Mouse (Mus musculus): ENCODE data around the gene Dennd4a. TPM values are rescaled to one million over a fixed set of nuclear protein-coding genes. Genes with fewer than 3 reads are reported as not detected.

The Dennd4a gene
- polyA plus RNA-seq, 1 experiment from 2014 or later, result 8.5 TPM

- H3K4me3 ChIP-seq (replicated peaks), result no peak overlapping the region
- peak overlapping the region; percentile 78 for H3K27ac ChIP-seq (replicated peaks)
- no peak for ATAC-seq (ENCODE audit: insufficient number of reproducible peaks, low FRiP score, low TSS enrichment, low read depth)
- H3K9ac ChIP-seq, result no peak overlapping the region
- 67% methylated on average over 7 of the region's 7 CpGs for WGBS
- no peaks in the 10 kb centered on the region for H3K36me3 ChIP-seq
- peaks cover 18% of the 10 kb centered on the region for H3K4me1 ChIP-seq
- no peaks in the 10 kb centered on the region for H3K9me3 ChIP-seq (replicated peaks)
- H3K4me2 ChIP-seq (replicated peaks), result no peak overlapping the region
- H3K27me3 ChIP-seq, result no peaks in the 10 kb centered on the region
Measured at GRCm38 (mm10) chr9:64790673-64791660, 20.2 kb upstream of the Dennd4a start.

- Histone ChIP-seq H3K36me3 (no peaks in the 10 kb centered on the region), H3K4me3 (replicated peaks) (no peak overlapping the region), H3K9me3 (replicated peaks) (no peaks in the 10 kb centered on the region), H3K27ac (replicated peaks) (peak overlapping the region; percentile 78), H3K4me2 (replicated peaks) (no peak overlapping the region), H3K4me1 (peaks cover 18% of the 10 kb centered on the region), H3K27me3 (no peaks in the 10 kb centered on the region), H3K9ac (no peak overlapping the region)
- 21% methylated on average over 1 of the region's 1 CpGs for WGBS
- ATAC-seq (ENCODE audit: insufficient number of reproducible peaks, low FRiP score, low TSS enrichment, low read depth), result no peak
Measured at GRCm38 (mm10) chr9:64791676-64792075, 19.5 kb upstream of the Dennd4a start.

GRCm38 (mm10) chr9:64792379-64793274 is 18.5 kb upstream of the Dennd4a start:
- H3K36me3 ChIP-seq, result no peaks in the 10 kb centered on the region
- no peaks in the 10 kb centered on the region for H3K9me3 ChIP-seq (replicated peaks)
- peak overlapping the region; percentile 66; the same call in 1 of the 2 replicates for H3K27ac ChIP-seq (replicated peaks)
- no peak overlapping the region for H3K4me2 ChIP-seq (replicated peaks)
- no peaks in the 10 kb centered on the region for H3K27me3 ChIP-seq
- ATAC-seq (ENCODE audit: insufficient number of reproducible peaks, low FRiP score, low TSS enrichment, low read depth), result no peak
- whole genome bisulfite sequencing, result 53% methylated on average over 10 of the region's 10 CpGs
- peaks cover 18% of the 10 kb centered on the region for H3K4me1 ChIP-seq
- no peak overlapping the region for H3K4me3 ChIP-seq (replicated peaks)
- no peak overlapping the region for H3K9ac ChIP-seq

- Histone ChIP-seq H3K4me1 (peaks cover 14% of the 10 kb centered on the region), H3K9me3 (replicated peaks) (no peaks in the 10 kb centered on the region), H3K36me3 (no peaks in the 10 kb centered on the region), H3K4me3 (replicated peaks) (no peak overlapping the region), H3K27me3 (no peaks in the 10 kb centered on the region), H3K4me2 (replicated peaks) (no peak overlapping the region), H3K27ac (replicated peaks) (no peak overlapping the region), H3K9ac (no peak overlapping the region)
- no peak for ATAC-seq (ENCODE audit: insufficient number of reproducible peaks, low FRiP score, low TSS enrichment, low read depth)
Measured at GRCm38 (mm10) chr9:64793275-64793590, 17.9 kb upstream of the Dennd4a start.

GRCm38 (mm10) chr9:64793794-64794193 is 17.3 kb upstream of the Dennd4a start:
- no peak for ATAC-seq (ENCODE audit: insufficient number of reproducible peaks, low FRiP score, low TSS enrichment, low read depth)
- Histone ChIP-seq H3K4me1 (peaks cover 14% of the 10 kb centered on the region), H3K9me3 (replicated peaks) (no peaks in the 10 kb centered on the region), H3K4me2 (replicated peaks) (no peak overlapping the region), H3K4me3 (replicated peaks) (no peak overlapping the region), H3K36me3 (no peaks in the 10 kb centered on the region), H3K27me3 (no peaks in the 10 kb centered on the region), H3K9ac (no peak overlapping the region), H3K27ac (replicated peaks) (0 out of 2 replicates have a peak overlapping the region, but pooled peaks have one; percentile 17)
- WGBS, result 60% methylated on average over 3 of the region's 3 CpGs

- Histone ChIP-seq H3K9me3 (replicated peaks) (no peaks in the 10 kb centered on the region), H3K36me3 (no peaks in the 10 kb centered on the region), H3K27ac (replicated peaks) (0 out of 2 replicates have a peak overlapping the region, but pooled peaks have one; percentile 17), H3K4me3 (replicated peaks) (no peak overlapping the region), H3K9ac (no peak overlapping the region), H3K4me2 (replicated peaks) (no peak overlapping the region), H3K27me3 (no peaks in the 10 kb centered on the region), H3K4me1 (peaks cover 14% of the 10 kb centered on the region)
- WGBS, result 48% methylated on average over 6 of the region's 6 CpGs
- ATAC-seq (ENCODE audit: insufficient number of reproducible peaks, low FRiP score, low TSS enrichment, low read depth), result no peak
Measured at GRCm38 (mm10) chr9:64794448-64795420, 16.4 kb upstream of the Dennd4a start.

- 66% methylated on average over 3 of the region's 3 CpGs for WGBS
- H3K4me1 ChIP-seq, result peaks cover 9% of the 10 kb centered on the region; the same call in 1 of the 2 replicates
- H3K9ac ChIP-seq, result no peak overlapping the region
- H3K27me3 ChIP-seq, result no peaks in the 10 kb centered on the region
- no peak overlapping the region for H3K4me2 ChIP-seq (replicated peaks)
- no peaks in the 10 kb centered on the region for H3K9me3 ChIP-seq (replicated peaks)
- H3K36me3 ChIP-seq, result no peaks in the 10 kb centered on the region
- no peak overlapping the region for H3K4me3 ChIP-seq (replicated peaks)
- H3K27ac ChIP-seq (replicated peaks), result no peak overlapping the region
- no peak for ATAC-seq (ENCODE audit: insufficient number of reproducible peaks, low FRiP score, low TSS enrichment, low read depth)
Measured at GRCm38 (mm10) chr9:64795846-64796615, 15.1 kb upstream of the Dennd4a start.

DNA sequence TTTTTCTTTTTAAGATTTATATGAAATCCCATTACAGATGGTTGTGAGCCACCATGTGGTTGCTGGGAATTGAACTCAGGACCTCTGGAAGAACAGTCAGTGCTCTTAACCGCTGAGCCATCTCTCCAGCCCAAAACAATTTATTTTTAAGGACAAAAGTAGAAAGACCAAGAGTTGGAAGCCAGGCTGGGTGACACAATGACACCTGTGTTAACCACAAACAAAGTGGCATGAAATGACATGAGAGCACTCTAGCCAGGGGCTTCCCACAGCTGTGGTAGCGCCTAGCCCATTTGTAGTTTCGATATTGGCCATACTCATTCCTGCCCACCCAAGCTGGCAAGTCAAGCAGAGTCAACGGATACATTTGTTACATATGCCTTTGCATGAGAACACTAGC is 13.7 kb upstream of the Dennd4a start:
- Histone ChIP-seq H3K36me3 (no peaks in the 10 kb centered on the region), H3K27ac (replicated peaks) (no peak overlapping the region), H3K9me3 (replicated peaks) (no peaks in the 10 kb centered on the region), H3K9ac (no peak overlapping the region), H3K4me3 (replicated peaks) (no peak overlapping the region), H3K4me2 (replicated peaks) (no peak overlapping the region), H3K4me1 (0 out of 2 replicates have a peak, but pooled peaks cover 5% of the 10 kb centered on the region), H3K27me3 (no peaks in the 10 kb centered on the region)
- ATAC-seq (ENCODE audit: insufficient number of reproducible peaks, low FRiP score, low TSS enrichment, low read depth), result no peak
- 83% methylated on average over 4 of the region's 4 CpGs for WGBS

- Histone ChIP-seq H3K9ac (no peak overlapping the region), H3K9me3 (replicated peaks) (no peaks in the 10 kb centered on the region), H3K27me3 (no peaks in the 10 kb centered on the region), H3K36me3 (no peaks in the 10 kb centered on the region), H3K27ac (replicated peaks) (no peak overlapping the region), H3K4me3 (replicated peaks) (no peak overlapping the region), H3K4me2 (replicated peaks) (no peak overlapping the region), H3K4me1 (0 out of 2 replicates have a peak, but pooled peaks cover 5% of the 10 kb centered on the region)
- no peak for ATAC-seq (ENCODE audit: insufficient number of reproducible peaks, low FRiP score, low TSS enrichment, low read depth)
Measured at GRCm38 (mm10) chr9:64798099-64798498, 13.0 kb upstream of the Dennd4a start.

GRCm38 (mm10) chr9:64798859-64799258 is 12.3 kb upstream of the Dennd4a start:
- Histone ChIP-seq H3K27me3 (no peaks in the 10 kb centered on the region), H3K4me2 (replicated peaks) (no peak overlapping the region), H3K4me3 (replicated peaks) (no peak overlapping the region), H3K27ac (replicated peaks) (no peak overlapping the region), H3K9me3 (replicated peaks) (no peaks in the 10 kb centered on the region), H3K9ac (no peak overlapping the region), H3K36me3 (no peaks in the 10 kb centered on the region), H3K4me1 (0 out of 2 replicates have a peak, but pooled peaks cover 4% of the 10 kb centered on the region)
- WGBS, result 58% methylated on average over 2 of the region's 2 CpGs
- ATAC-seq (ENCODE audit: insufficient number of reproducible peaks, low FRiP score, low TSS enrichment, low read depth), result no peak
